Mouse (Mus musculus): ENCODE measurements at regions not wholly inside any gene's neighbourhood (a gene's known extent, or its start where the extent isn't known, plus 50 kb on each side); places are given as distances from the start of the nearest gene placed in this dataset.
A peak's percentile ranks its signal among the peaks of the same experiment; 100 is the strongest.

DNA sequence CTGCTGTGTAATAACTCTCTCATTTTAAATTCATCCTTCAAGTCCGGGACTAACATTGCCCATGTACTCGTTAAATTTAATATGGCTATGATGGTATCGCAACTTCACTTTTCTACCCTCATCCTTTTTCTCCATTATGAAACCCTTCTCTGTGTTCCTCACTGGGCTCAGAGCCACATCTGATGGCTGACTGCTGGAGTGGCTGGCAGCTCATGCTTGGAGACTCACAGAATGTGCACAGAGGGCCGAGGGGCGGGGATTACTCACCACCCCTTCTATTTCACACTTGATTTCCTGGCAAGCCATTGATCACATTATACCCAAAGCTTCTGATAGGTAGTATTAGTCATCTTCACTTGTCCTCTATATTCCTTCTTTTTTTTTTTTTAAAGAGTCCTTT lies 81.1 kb upstream of the Vwde start:
- no peak for DNase-seq (ENCODE audit: inconsistent age in 2 of 2, low spot score in 1 of 2)

DNA sequence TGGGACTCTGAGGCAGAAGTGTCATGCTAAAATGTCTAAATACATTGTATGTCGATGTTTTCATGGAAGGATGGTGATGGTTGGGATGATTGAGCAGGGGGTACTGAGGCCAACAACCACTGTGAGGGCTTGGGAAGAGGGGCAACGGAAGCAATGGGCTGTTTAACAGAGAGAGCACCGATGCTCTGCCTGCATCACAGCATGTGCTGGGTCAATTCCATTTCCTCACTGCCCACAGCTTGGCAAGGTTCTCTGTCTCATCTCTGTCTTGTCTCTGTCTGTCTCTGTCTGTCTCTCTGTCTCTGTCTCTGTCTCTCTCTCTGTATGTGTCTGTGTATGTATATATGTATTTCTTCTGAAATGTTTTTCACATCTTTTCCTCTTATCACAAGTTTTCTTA lies 73.4 kb upstream of the Vwde start:
- DNase-seq (ENCODE audit: inconsistent age in 2 of 2, low spot score in 1 of 2), result no peak

DNA sequence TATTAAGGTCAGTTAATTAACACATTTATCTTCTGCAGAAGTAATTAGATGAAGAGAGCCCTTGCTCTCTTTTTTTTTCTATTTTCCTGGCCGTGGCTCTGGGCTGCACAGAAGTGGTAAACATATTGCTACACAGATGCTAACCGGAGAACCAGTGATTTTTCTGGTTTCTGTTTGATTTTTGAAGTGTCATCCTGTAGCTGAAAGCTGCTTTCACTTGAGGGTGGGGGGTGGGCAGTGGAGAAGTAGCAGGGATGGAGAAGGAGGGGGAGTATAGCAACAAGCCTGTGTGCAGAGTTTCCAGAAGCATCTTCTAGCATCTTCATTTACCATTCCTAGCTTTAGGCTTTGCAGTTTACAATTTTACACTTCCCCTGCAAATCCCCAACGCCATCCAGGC lies 72.3 kb upstream of the Vwde start:
- no peak for DNase-seq (ENCODE audit: inconsistent age in 2 of 2, low spot score in 1 of 2)

DNA sequence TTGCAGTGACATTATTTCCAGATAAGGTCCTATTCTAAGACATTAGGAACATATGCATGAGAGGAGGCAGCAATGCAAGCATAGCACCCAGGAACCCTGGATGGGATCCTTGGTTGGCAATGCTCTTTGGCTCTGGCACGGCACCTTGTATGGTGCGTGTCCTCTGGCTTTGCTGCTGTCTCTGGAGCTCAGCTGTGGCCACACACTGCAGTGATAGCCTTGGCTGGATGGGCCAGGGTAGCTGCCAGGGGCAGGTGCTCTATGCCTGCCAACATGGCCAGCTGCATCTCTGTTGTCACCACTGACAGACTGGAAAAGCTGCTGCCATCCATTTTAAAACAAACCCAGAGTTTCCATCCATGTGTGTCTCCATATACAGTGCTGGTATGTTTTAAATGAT lies 71.3 kb upstream of the Vwde start:
- DNase-seq (ENCODE audit: inconsistent age in 2 of 2, low spot score in 1 of 2), result no peak

DNA sequence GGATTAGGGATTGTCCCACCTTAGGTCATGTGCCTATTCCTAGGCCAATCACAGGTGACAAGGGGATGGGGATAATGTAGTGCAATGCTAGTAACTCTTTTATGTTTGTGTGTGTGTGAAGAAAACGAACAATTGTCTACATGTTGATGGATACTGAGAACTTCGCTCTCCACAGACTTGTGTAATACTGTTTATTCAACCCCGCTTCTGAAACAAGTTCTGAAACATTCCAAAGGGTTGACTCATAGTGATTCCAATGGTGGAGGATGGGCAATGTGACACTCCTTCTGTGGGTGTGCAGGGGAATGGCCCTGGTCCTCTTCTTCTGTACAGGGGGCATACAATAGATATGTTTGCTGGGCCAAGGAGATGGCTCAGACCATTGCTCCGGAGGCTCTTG lies 69.6 kb upstream of the Vwde start:
- no peak for DNase-seq (ENCODE audit: inconsistent age in 2 of 2, low spot score in 1 of 2)

DNA sequence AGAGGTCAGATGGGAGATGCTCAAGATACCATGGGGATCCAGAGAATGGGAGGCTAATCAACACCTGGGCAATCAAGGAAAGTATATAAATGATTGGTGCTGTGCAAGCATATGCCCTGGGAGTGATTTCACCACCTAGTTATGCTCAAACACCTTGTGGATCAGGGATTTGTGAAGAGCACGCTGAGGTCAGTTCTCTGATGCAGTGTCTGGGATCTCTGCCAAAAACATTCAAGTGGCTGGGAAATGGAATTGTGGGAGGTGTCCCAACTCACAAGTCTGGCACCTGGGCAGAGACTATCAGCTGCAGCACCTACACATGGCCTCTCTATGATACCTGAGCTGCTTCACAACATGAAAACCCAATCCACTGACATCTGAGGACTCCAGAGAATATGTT lies 63.7 kb upstream of the Vwde start:
- no peak for DNase-seq (ENCODE audit: inconsistent age in 2 of 2, low spot score in 1 of 2)

DNA sequence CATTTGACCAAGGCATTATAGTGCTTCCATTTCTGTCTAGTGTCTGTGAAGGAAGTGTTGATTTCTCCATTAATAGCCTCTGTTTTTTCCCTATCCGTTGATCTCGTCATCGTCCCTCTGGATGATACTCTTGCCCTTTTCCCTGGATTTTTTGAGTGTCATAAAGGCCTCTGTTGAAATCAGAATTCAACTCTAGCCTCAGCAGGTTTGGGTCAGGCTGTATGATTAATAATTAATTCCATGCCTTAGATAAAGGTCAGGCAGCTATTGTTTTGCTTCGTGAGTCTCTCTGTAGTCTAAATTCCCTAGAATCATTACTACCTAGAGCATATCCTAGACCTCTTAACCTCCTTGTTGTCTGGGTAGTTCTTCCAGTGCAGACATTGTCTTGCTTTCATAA lies 63.0 kb upstream of the Vwde start:
- DNase-seq (ENCODE audit: inconsistent age in 2 of 2, low spot score in 1 of 2), result no peak

DNA sequence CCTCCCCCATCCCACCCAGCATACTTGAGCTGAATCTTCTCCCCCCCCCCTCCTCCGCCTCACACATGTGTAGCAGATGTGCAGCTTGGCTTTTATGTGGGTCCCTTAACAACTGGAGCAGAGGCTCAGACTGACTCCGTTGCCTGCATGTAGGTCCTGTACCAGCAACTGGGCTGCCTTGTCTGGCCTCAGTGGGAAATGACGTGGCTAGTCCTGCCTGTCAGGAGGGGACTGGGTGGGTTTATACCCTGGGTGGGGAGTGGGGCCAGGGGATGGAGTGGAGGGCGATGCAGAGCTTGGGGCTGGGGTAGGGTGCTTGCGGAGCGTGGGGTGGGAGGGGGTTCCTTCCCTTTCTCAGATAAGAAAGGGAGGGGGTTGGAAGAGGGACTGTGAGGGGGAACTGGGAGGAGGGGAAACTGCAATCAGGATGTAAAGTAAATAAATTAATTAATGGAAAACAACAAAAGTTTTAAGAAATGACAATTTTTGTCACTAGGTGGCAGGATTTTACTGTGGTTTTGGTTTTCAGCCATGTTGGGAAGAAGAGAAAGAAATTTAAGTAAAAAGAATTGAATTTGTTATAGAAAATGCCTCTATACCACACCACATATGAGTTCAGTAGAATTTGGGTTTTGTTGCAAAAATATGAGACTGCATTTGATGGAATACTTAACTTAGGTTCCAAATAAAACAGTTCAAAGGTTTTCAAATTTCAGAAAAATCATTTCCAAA lies 61.9 kb upstream of the Vwde start:
- DNase-seq (ENCODE audit: inconsistent age in 2 of 2, low spot score in 1 of 2), result no peak

DNA sequence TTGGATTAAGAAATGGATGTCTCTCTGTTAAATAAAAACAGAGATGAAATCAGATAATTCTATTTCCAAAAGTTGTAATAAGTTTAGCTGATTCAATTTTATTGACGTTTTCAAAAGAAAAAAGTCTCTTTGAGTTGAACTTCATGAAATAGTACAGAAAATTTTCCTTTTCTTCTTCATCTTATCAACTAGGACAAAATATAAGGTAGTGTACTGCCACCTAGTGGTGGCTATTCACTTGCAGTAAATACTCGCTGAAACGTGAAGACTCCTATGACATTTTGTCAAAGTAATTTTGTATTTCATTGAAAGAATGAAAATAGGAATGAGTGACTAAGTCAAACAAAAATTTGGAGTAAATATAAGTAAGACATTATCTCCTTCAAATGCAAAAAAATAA lies 56.1 kb upstream of the Vwde start:
- peak in 1 of 2 experiments; percentile 59 for DNase-seq (ENCODE audit: inconsistent age in 2 of 2, low spot score in 1 of 2)

Measured in adrenal gland, adult (tissue).